Mouse (Mus musculus) cortical plate, adult 2 months (tissue): ENCODE measurements around the gene Abcc3.

ENCODE experiments used
- CTCF ChIP-seq: fragments of 200-500 bp; IDR thresholded peaks from 2 replicates; pipeline ENCODE4 v1.5.1; 2011; ENCODE audit warnings: mild to moderate bottlenecking, control low read depth, low read length; ENCODE audit not compliant: insufficient read depth; ENCODE audit errors: extremely low read depth
- POLR2A ChIP-seq: fragments of 200-500 bp; IDR thresholded peaks from 2 replicates; pipeline ENCODE4 v1.6.1; 2011; ENCODE audit warnings: mild to moderate bottlenecking, low read length, control low read depth; ENCODE audit not compliant: insufficient read depth; ENCODE audit errors: extremely low read depth

DNA sequence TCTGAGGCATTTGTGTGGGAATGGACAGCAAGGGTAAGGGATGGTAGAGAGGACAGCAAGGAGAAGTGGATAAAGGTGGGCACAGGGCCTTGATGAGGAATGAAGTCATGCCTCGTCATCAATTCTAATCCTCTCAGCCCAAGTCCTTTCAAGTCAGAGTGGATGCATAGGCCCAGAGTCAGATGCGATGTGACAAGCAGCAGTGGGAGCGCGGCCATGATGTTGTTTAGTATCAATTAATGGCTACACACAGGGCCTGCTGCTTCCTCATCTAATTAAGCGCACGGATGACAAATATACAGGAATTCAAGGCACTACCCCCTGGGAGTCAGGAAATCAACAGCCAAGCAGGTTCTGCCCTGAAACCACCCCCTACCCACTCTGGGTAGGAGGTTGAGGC, 47.6 kb upstream of the Abcc3 start:
- TF ChIP-seq CTCF = no peak
- no peak for TF ChIP-seq POLR2A
